Mouse (Mus musculus) liver, postnatal 0 days (tissue): ENCODE measurements at regions not wholly inside any gene's neighbourhood (a gene's known extent, or its start where the extent isn't known, plus 50 kb on each side); places are given as distances from the start of the nearest gene placed in this dataset.
"Not testable (repeated sequence)": the region's sequence is repeated elsewhere in the genome, so short reads cannot be mapped to it uniquely, and the experiment has no call there.

Source experiments
- CTCF ChIP-seq: sonication (generic); IDR thresholded peaks from 2 replicates; pipeline ENCODE4 v1.5.1; 2016; ENCODE audit warnings: antibody characterized with exemption, low read depth
- EP300 ChIP-seq: IDR thresholded peaks from 2 replicates; pipeline ENCODE4 v1.6.1; 2016; ENCODE audit warnings: antibody characterized with exemption, low read depth, mild to moderate bottlenecking

DNA sequence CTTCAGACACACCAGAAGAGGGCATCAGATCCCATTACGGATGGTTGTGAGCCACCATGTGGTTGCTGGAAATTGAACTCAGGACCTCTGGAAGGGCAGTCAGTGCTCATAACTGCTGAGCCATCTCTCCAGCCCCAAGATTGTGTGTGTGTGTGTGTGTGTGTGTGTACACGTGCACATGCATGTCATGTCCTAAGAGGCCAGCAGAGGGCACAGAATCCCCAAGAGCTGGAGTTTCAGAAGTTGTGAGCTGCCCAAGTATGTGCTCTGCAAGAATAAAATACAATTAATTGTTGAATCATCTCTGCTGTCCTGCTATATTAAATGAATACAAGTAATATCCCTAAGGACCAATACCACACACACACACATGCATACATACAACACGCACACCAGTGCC, 130.8 kb upstream of the Mrps10 start:
- peak; percentile 23 for TF ChIP-seq CTCF
- not testable (repeated sequence) for TF ChIP-seq EP300
